Mouse (Mus musculus) kidney, embryonic 16.5 days (tissue): ENCODE measurements around the gene Srsf2. TPM values are rescaled to one million over a fixed set of nuclear protein-coding genes. Genes with fewer than 3 reads are reported as not detected.

ENCODE experiments used
- ATAC-seq: fragments of 200-750 bp; cut with Nextera tagmentation; 2 replicates; pipeline ENCODE4 v1.8.0; 2017; ENCODE audit warnings: moderate TSS enrichment; ENCODE audit not compliant: low FRiP score, low TSS enrichment
- H3K27ac ChIP-seq: fragments of 300-500 bp; sonication (generic); 2 replicates; pipeline ENCODE4 v1.5.1; 2014; ENCODE audit warnings: low read length
- H3K27me3 ChIP-seq: fragments of 300-500 bp; sonication (generic); 2 replicates; pipeline ENCODE4 v1.6.1; 2014; ENCODE audit warnings: low read length, control low read depth, mixed read lengths; ENCODE audit not compliant: insufficient read depth
- H3K36me3 ChIP-seq: fragments of 300-500 bp; sonication (generic); 2 replicates; pipeline ENCODE4 v1.6.1; 2014; ENCODE audit warnings: low read length, control low read depth, mixed read lengths; ENCODE audit not compliant: insufficient read depth
- H3K4me1 ChIP-seq: fragments of 300-500 bp; sonication (generic); 2 replicates; pipeline ENCODE4 v1.6.1; 2014; ENCODE audit warnings: low read length, control low read depth, mixed read lengths; ENCODE audit not compliant: insufficient read depth
- H3K4me2 ChIP-seq: fragments of 300-500 bp; sonication (generic); replicated peaks from 2 replicates; pipeline ENCODE4 v1.6.1; 2014; ENCODE audit warnings: low read depth, low read length
- H3K4me3 ChIP-seq: fragments of 300-500 bp; sonication (generic); 2 replicates; pipeline ENCODE4 v1.5.1; 2014; ENCODE audit warnings: mild to moderate bottlenecking, low read length
- H3K9ac ChIP-seq: fragments of 300-500 bp; sonication (generic); replicated peaks from 2 replicates; pipeline ENCODE4 v1.6.1; 2014; ENCODE audit warnings: low read length
- H3K9me3 ChIP-seq: fragments of 300-500 bp; sonication (generic); 2 replicates; pipeline ENCODE4 v1.6.1; 2016; ENCODE audit warnings: low read length, control low read depth
- WGBS: fragments of 180-500 bp; shearing (Covaris S2); extraction: QIAGEN DNeasy Blood & Tissue Kit; methylation state at CpG from one replicate; pipeline ENCODE4 v1.1.7; 2014; 5-methylcytosine and 5-hydroxymethylcytosine counted together
- polyA plus RNA-seq: library from polyadenylated mRNA; unstranded; fragments of >200 nt; fragmentation: Nextera tagmentation; extraction: Ambion mirVana; gene quantifications from 2 replicates; pipeline ENCODE4 v1.2.1, GENCODE M21; 2015

Srsf2 gene
- polyA plus RNA-seq, 1 experiment from 2014 or later = 729 TPM

GRCm38 (mm10) chr11:116806136-116807071, 46.5 kb downstream of the Srsf2 start:
- ATAC-seq = no peak
- Histone ChIP-seq H3K9me3 (no peaks in the 10 kb centered on the region), H3K27me3 (no peaks in the 10 kb centered on the region), H3K4me2 (no peak overlapping the region), H3K27ac (no peak overlapping the region; the same call in 1 of the 2 replicates), H3K4me1 (peaks cover 10% of the 10 kb centered on the region), H3K4me3 (no peak overlapping the region), H3K9ac (no peak overlapping the region), H3K36me3 (no peaks in the 10 kb centered on the region)
- 60% methylated on average over 15 of the region's 15 CpGs for WGBS

- WGBS = 87% methylated on average over 5 of the region's 5 CpGs
- Histone ChIP-seq H3K4me1 (peaks cover 5% of the 10 kb centered on the region), H3K9me3 (no peaks in the 10 kb centered on the region), H3K4me3 (no peak overlapping the region), H3K9ac (no peak overlapping the region), H3K27ac (no peak overlapping the region), H3K4me2 (no peak overlapping the region), H3K36me3 (no peaks in the 10 kb centered on the region), H3K27me3 (no peaks in the 10 kb centered on the region)
- ATAC-seq = no peak
These were observed 50.2 kb downstream of the Srsf2 start for GRCm38 (mm10) chr11:116802709-116803108.

- Histone ChIP-seq H3K27me3 (no peaks in the 10 kb centered on the region), H3K4me2 (no peak overlapping the region), H3K4me3 (no peak overlapping the region), H3K36me3 (no peaks in the 10 kb centered on the region), H3K9me3 (no peaks in the 10 kb centered on the region), H3K27ac (no peak overlapping the region), H3K4me1 (no peaks in the 10 kb centered on the region; the same call in 1 of the 2 replicates), H3K9ac (no peak overlapping the region)
- ATAC-seq = 0 out of 2 replicates have a peak, but pooled peaks have one; percentile 39
- WGBS = 61% methylated on average over 5 of the region's 5 CpGs
These were observed 51.8 kb downstream of the Srsf2 start for GRCm38 (mm10) chr11:116801106-116801505.

Other genes with a start within 250 kb of the Srsf2 start
- gene Rhbdf2, start 226.1 kb downstream of the Srsf2 start, polyA plus RNA-seq = 11.4 and 12.8 TPM in 2 replicates
- 1.3 and 1.5 TPM in 2 replicates for gene Prcd, start 199.6 kb downstream of the Srsf2 start, polyA plus RNA-seq
- 17.0 and 17.5 TPM in 2 replicates for gene Cygb, start 198.8 kb downstream of the Srsf2 start, polyA plus RNA-seq
- not detected in 2 replicates for gene St6galnac1, start 77.6 kb downstream of the Srsf2 start, polyA plus RNA-seq
- 15.6 and 17.0 TPM in 2 replicates for gene Mxra7, start 25.0 kb downstream of the Srsf2 start, polyA plus RNA-seq
- 54.9 and 60.6 TPM in 2 replicates for gene Mettl23, start 9.8 kb downstream of the Srsf2 start, polyA plus RNA-seq
- 74.8 and 77.8 TPM in 2 replicates for gene Jmjd6, start 9.6 kb downstream of the Srsf2 start, polyA plus RNA-seq
- 38.8 and 41.2 TPM in 2 replicates for gene Mfsd11, start 654 bp downstream of the Srsf2 start, polyA plus RNA-seq
- gene Mgat5b, start 65.8 kb upstream of the Srsf2 start, polyA plus RNA-seq = 0.21 and 0.24 TPM in 2 replicates